Mouse (Mus musculus): ENCODE results near the gene Ier5. TPM values are rescaled to one million over a fixed set of nuclear protein-coding genes. Genes with fewer than 3 reads are reported as not detected.

Ier5 gene
- total and polyA plus RNA-seq, 3 experiments, result 7.2 to 7.4 TPM; not detected in 1

- H3K4me1 ChIP-seq (ENCODE audit: control insufficient read depth in 1 of 2, insufficient read depth in 2 of 2, low read length in 2 of 2), result no peaks in the 10 kb centered on the region
- no peaks in the 10 kb centered on the region for H3K9me3 ChIP-seq (replicated peaks; ENCODE audit: insufficient read depth, low read length)
- no peak overlapping the region for H3K9ac ChIP-seq (ENCODE audit: control insufficient read depth, low read depth, low read length, poor library complexity, severe bottlenecking)
- no peak for TF ChIP-seq CHD2 (IDR thresholded peaks at IDR 0.05; ENCODE audit: low read length)
- TF ChIP-seq RAD21 (IDR thresholded peaks at IDR 0.05; ENCODE audit: low read depth, low read length), result no peak
- TF ChIP-seq ZNF384 (IDR thresholded peaks at IDR 0.05; ENCODE audit: low read depth, low read length), result no peak
- TF ChIP-seq EP300 (IDR thresholded peaks at IDR 0.05; ENCODE audit: low read depth in 1 of 2, low read length in 2 of 2), result no peak
- no peak for TF ChIP-seq ELF1 (IDR thresholded peaks at IDR 0.05; ENCODE audit: low read depth, low read length)
- no peak for TF ChIP-seq SMC3 (IDR thresholded peaks at IDR 0.05; ENCODE audit: low read depth, low read length)
- no peak for TF ChIP-seq CTCF (IDR thresholded peaks at IDR 0.05 in 2 of 3, conservative IDR thresholded peaks at IDR 0.05 in 1 of 3; ENCODE audit: control insufficient read depth in 1 of 3, insufficient read depth in 1 of 3, low read depth in 2 of 3, low read length in 3 of 3, poor library complexity in 1 of 3, severe bottlenecking in 1 of 3)
- no peak for TF ChIP-seq RCOR1 (IDR thresholded peaks at IDR 0.05; ENCODE audit: low read depth, low read length)
- no peak for TF ChIP-seq MAX (IDR thresholded peaks at IDR 0.05; ENCODE audit: low read length)
- TF ChIP-seq E2F4 (IDR thresholded peaks at IDR 0.05; ENCODE audit: borderline replicate concordance, low read depth, low read length), result no peak
- no peak for TF ChIP-seq CHD1 (IDR thresholded peaks at IDR 0.05; ENCODE audit: low read depth, low read length)
- DNase-seq (ENCODE audit: low read depth, low spot score), result peak; percentile 44
- H3K27ac ChIP-seq (ENCODE audit: control insufficient read depth, low read depth, low read length), result no peak overlapping the region
- no peak overlapping the region for H3K4me3 ChIP-seq (ENCODE audit: control insufficient read depth in 1 of 2, insufficient read depth in 1 of 2, low read depth in 2 of 2, low read length in 2 of 2)
- H3K36me3 ChIP-seq (ENCODE audit: control insufficient read depth in 1 of 2, insufficient read depth in 2 of 2, low read length in 2 of 2), result no peaks in the 10 kb centered on the region
- no peaks in the 10 kb centered on the region for H3K27me3 ChIP-seq (ENCODE audit: control insufficient read depth in 1 of 2, insufficient read depth in 2 of 2, low read length in 2 of 2)
- no peaks in the 10 kb centered on the region for H3K79me2 ChIP-seq (ENCODE audit: control insufficient read depth, insufficient read depth, low read length, poor library complexity)
Observed at GRCm38 (mm10) chr1:155138795-155139194, 39.4 kb upstream of the Ier5 start.

- H3K27ac ChIP-seq (ENCODE audit: control insufficient read depth, low read depth, low read length), result no peak overlapping the region
- no peaks in the 10 kb centered on the region for H3K79me2 ChIP-seq (ENCODE audit: control insufficient read depth, insufficient read depth, low read length, poor library complexity)
Observed at GRCm38 (mm10) chr1:155134866-155135265, 35.4 kb upstream of the Ier5 start.

More at GRCm38 (mm10) chr1:155134866-155135265, 35.4 kb upstream of the Ier5 start:
- DNase-seq (ENCODE audit: low read depth, low spot score), result no peak
- Histone ChIP-seq H3K4me3 (ENCODE audit: control insufficient read depth in 1 of 2, insufficient read depth in 1 of 2, low read depth in 2 of 2, low read length in 2 of 2) (no peak overlapping the region), H3K4me1 (ENCODE audit: control insufficient read depth in 1 of 2, insufficient read depth in 2 of 2, low read length in 2 of 2) (no peaks in the 10 kb centered on the region), H3K36me3 (ENCODE audit: control insufficient read depth in 1 of 2, insufficient read depth in 2 of 2, low read length in 2 of 2) (no peaks in the 10 kb centered on the region), H3K9ac (ENCODE audit: control insufficient read depth, low read depth, low read length, poor library complexity, severe bottlenecking) (no peak overlapping the region), H3K27me3 (ENCODE audit: control insufficient read depth in 1 of 2, insufficient read depth in 2 of 2, low read length in 2 of 2) (no peaks in the 10 kb centered on the region), H3K9me3 (replicated peaks; ENCODE audit: insufficient read depth, low read length) (no peaks in the 10 kb centered on the region)
- no peak for TF ChIP-seq TCF12 (IDR thresholded peaks at IDR 0.05; ENCODE audit: low read depth, low read length)
- TF ChIP-seq POLR2A (IDR thresholded peaks at IDR 0.05; ENCODE audit: control insufficient read depth in 1 of 2, insufficient read depth in 1 of 2, low read depth in 1 of 2, low read length in 2 of 2, poor library complexity in 1 of 2), result no peak
- TF ChIP-seq ELF1 (IDR thresholded peaks at IDR 0.05; ENCODE audit: low read depth, low read length), result no peak
- TF ChIP-seq POLR2AphosphoS2 (IDR thresholded peaks at IDR 0.05; ENCODE audit: low read length), result no peak
- TF ChIP-seq E2F4 (IDR thresholded peaks at IDR 0.05; ENCODE audit: borderline replicate concordance, low read depth, low read length), result no peak
- TF ChIP-seq POLR2AphosphoS5 (IDR thresholded peaks at IDR 0.05; ENCODE audit: borderline replicate concordance, low read depth, low read length), result no peak
- TF ChIP-seq CTCF (IDR thresholded peaks at IDR 0.05 in 2 of 3, conservative IDR thresholded peaks at IDR 0.05 in 1 of 3; ENCODE audit: control insufficient read depth in 1 of 3, insufficient read depth in 1 of 3, low read depth in 2 of 3, low read length in 3 of 3, poor library complexity in 1 of 3, severe bottlenecking in 1 of 3), result no peak
- no peak for TF ChIP-seq KAT2A (conservative IDR thresholded peaks at IDR 0.05; ENCODE audit: low read depth, low read length)
- TF ChIP-seq SIN3A (IDR thresholded peaks at IDR 0.05; ENCODE audit: low read length), result no peak
- TF ChIP-seq MAX (IDR thresholded peaks at IDR 0.05; ENCODE audit: low read length), result no peak
- TF ChIP-seq UBTF (IDR thresholded peaks at IDR 0.05; ENCODE audit: borderline replicate concordance, insufficient read depth, low read depth, low read length), result no peak
- TF ChIP-seq ZKSCAN1 (IDR thresholded peaks at IDR 0.05; ENCODE audit: low read depth, low read length), result no peak
- no peak for TF ChIP-seq MAFK (IDR thresholded peaks at IDR 0.05; ENCODE audit: borderline replicate concordance, low read depth, low read length)
- TF ChIP-seq MYC (IDR thresholded peaks at IDR 0.05; ENCODE audit: low read depth, low read length), result no peak
- no peak for TF ChIP-seq ZMIZ1 (IDR thresholded peaks at IDR 0.05; ENCODE audit: low read depth, low read length)
- no peak for TF ChIP-seq ZC3H11A (IDR thresholded peaks at IDR 0.05; ENCODE audit: low read depth, low read length)
- TF ChIP-seq SMC3 (IDR thresholded peaks at IDR 0.05; ENCODE audit: low read depth, low read length), result no peak
- no peak for TF ChIP-seq EP300 (IDR thresholded peaks at IDR 0.05; ENCODE audit: low read depth in 1 of 2, low read length in 2 of 2)
- TF ChIP-seq BHLHE40 (IDR thresholded peaks at IDR 0.05; ENCODE audit: borderline replicate concordance, low read depth, low read length), result no peak
- TF ChIP-seq USF1 (IDR thresholded peaks at IDR 0.05; ENCODE audit: low read depth, low read length), result no peak

Measured in MEL (cell line).